Mouse (Mus musculus) spleen, postnatal 14 days (tissue): Measurements from ENCODE around the gene Nell1.

Source experiments
- DNase-seq, 2 experiments: peaks; one replicate each; pipeline ENCODE4 v3.0.0; 2021 to 2022; ENCODE audit warnings: low spot score in 2 of 2

Gene Nell1

GRCm38 (mm10) chr7:50549572-50549971, 574.9 kb downstream of the Nell1 start:
- DNase-seq: no peak

GRCm38 (mm10) chr7:50551426-50551825, 576.8 kb downstream of the Nell1 start:
- DNase-seq: no peak

GRCm38 (mm10) chr7:50562708-50563107, 588.0 kb downstream of the Nell1 start:
- no peak for DNase-seq

GRCm38 (mm10) chr7:50573841-50574240, 599.2 kb downstream of the Nell1 start:
- no peak for DNase-seq

- DNase-seq: no peak
Measured at GRCm38 (mm10) chr7:50588642-50589424, 614.2 kb downstream of the Nell1 start.

GRCm38 (mm10) chr7:50598890-50599289, 624.2 kb downstream of the Nell1 start, which contains the start of gene 4933405O20Rik:
Gene 4933405O20Rik (plus strand): TSS chr7:50599190.
- no peak for DNase-seq

GRCm38 (mm10) chr7:50614101-50614500, 639.4 kb downstream of the Nell1 start:
- no peak for DNase-seq

GRCm38 (mm10) chr7:50629186-50629585, 654.5 kb downstream of the Nell1 start:
- no peak for DNase-seq

GRCm38 (mm10) chr7:50633147-50633546, 658.5 kb downstream of the Nell1 start:
- no peak for DNase-seq

- DNase-seq: no peak
Measured at GRCm38 (mm10) chr7:50672266-50672665, 697.6 kb downstream of the Nell1 start.

- DNase-seq: no peak
Measured at GRCm38 (mm10) chr7:50675444-50675843, 700.8 kb downstream of the Nell1 start.

- no peak for DNase-seq
Measured at GRCm38 (mm10) chr7:50677511-50677910, 702.8 kb downstream of the Nell1 start.

- no peak for DNase-seq
Measured at GRCm38 (mm10) chr7:50686337-50686736, 711.7 kb downstream of the Nell1 start.

- no peak for DNase-seq
Measured at GRCm38 (mm10) chr7:50725166-50725565, 750.5 kb downstream of the Nell1 start.

GRCm38 (mm10) chr7:50730951-50731350, 756.3 kb downstream of the Nell1 start:
- no peak for DNase-seq

- DNase-seq: no peak
Measured at GRCm38 (mm10) chr7:50755516-50755915, 780.9 kb downstream of the Nell1 start.

GRCm38 (mm10) chr7:50756409-50756808, 781.7 kb downstream of the Nell1 start:
- no peak for DNase-seq

GRCm38 (mm10) chr7:50773516-50773915, 798.9 kb downstream of the Nell1 start:
- DNase-seq: no peak

- no peak for DNase-seq
Measured at GRCm38 (mm10) chr7:50781105-50781504, 806.4 kb downstream of the Nell1 start.

- DNase-seq: no peak
Measured at GRCm38 (mm10) chr7:50783652-50784051, 809.0 kb downstream of the Nell1 start.

- no peak for DNase-seq
Measured at GRCm38 (mm10) chr7:50826180-50826579, 851.5 kb downstream of the Nell1 start.

- DNase-seq: no peak
Measured at GRCm38 (mm10) chr7:50832799-50833198, 858.1 kb downstream of the Nell1 start.

- DNase-seq: no peak
Measured at GRCm38 (mm10) chr7:50842646-50843045, 868.0 kb downstream of the Nell1 start.

GRCm38 (mm10) chr7:50847921-50848320, 873.3 kb downstream of the Nell1 start:
- no peak for DNase-seq
